Comparison of ENCODE assay signal across 12 mouse cellular contexts in the genomic region with DNA sequence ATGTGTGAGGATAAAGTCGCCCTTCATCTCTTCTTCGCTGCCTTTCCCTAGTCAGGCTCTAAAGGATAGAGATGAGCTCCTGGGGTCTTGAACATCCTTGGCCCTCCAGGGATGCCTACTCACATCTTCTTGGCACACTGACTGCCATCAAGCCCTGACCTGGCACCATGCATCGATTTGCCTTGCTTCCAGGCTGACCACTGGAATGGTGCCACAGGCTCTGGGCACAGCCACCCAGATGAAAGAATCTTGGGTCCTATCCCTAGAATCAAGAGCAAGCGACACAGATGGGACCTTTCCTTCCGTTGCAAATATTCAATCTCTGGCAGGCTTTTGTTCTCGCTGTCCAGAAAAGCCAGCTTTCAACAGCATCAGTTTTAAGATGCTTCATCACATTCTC. TPM values are rescaled to one million over a fixed set of nuclear protein-coding genes. Genes with fewer than 3 reads are reported as not detected.
"Had no signal": no experiment of that assay in that cellular context is flagged by ENCODE, and none has a peak within 500 bp of the region (broad histone marks: within the 10 kb centered on the region; RNA-seq: fewer than 3 reads in every experiment).

No protein-coding gene starts in this region.

- DNase-seq: kidney, postnatal 36 days; layer of hippocampus, adult 9-11 months; layer of hippocampus, postnatal 36 days; lung, adult 18-20 months; right cerebral cortex, adult 18-20 months; right cerebral cortex, postnatal 4 days; spleen, adult 18-20 months; thymus, adult 18-20 months; thymus, postnatal 14 days had no signal

RNA-seq across cellular contexts. Expression of gene Tbx20, which starts 38.4 kb away (rescaled TPM):
- total RNA-seq: layer of hippocampus, adult 18-20 months; layer of hippocampus, postnatal 36 days; left cerebral cortex, postnatal 36 days; megakaryocyte-erythroid progenitor cell, adult 5-6 weeks had no signal
